Mouse (Mus musculus) macrophage (primary cell): Measurements from ENCODE around the gene Sept8. TPM values are rescaled to one million over a fixed set of nuclear protein-coding genes. Genes with fewer than 3 reads are reported as not detected.
A peak's percentile ranks its signal among the peaks of the same experiment; 100 is the strongest.
"Not testable (repeated sequence)": the region's sequence is repeated elsewhere in the genome, so short reads cannot be mapped to it uniquely, and the experiment has no call there.

Experiments
- H3K27ac ChIP-seq: fragments of 350-480 bp; formaldehyde crosslinking; 2 replicates; pipeline ENCODE4 v1.9.0; 2021
- H3K36me3 ChIP-seq: fragments of 350-480 bp; formaldehyde crosslinking; 2 replicates; pipeline ENCODE4 v1.9.0; 2021; ENCODE audit errors: inconsistent target
- H3K4me3 ChIP-seq: fragments of 350-480 bp; formaldehyde crosslinking; 2 replicates; pipeline ENCODE4 v1.9.0; 2021; ENCODE audit errors: inconsistent target
- H3K79me2 ChIP-seq: fragments of 350-480 bp; formaldehyde crosslinking; 2 replicates; pipeline ENCODE4 v1.9.0; 2021; ENCODE audit errors: inconsistent target
- WGBS: methylation state at CpG from one replicate; pipeline ENCODE4 v1.1.7; 2026; ENCODE audit warnings: inconsistent platforms; ENCODE audit not compliant: missing documents; 5-methylcytosine and 5-hydroxymethylcytosine counted together
- polyA plus RNA-seq: library from polyadenylated mRNA; stranded (reverse); fragments of 250-400 nt; gene quantifications from 3 replicates; pipeline ENCODE4 v1.2.4, GENCODE M21; 2018; ENCODE audit warnings: inconsistent platforms

Gene Sept8
- polyA plus RNA-seq, 1 experiment from 2014 or later: 121 TPM

GRCm38 (mm10) chr11:53528397-53529252 is 9.6 kb downstream of the Sept8 start:
- H3K79me2 ChIP-seq: peaks cover 80% of the 10 kb centered on the region
- 79% methylated on average over 7 of the region's 9 CpGs for WGBS
- H3K27ac ChIP-seq: no peak overlapping the region
- peaks cover 5% of the 10 kb centered on the region for H3K36me3 ChIP-seq
- no peak overlapping the region for H3K4me3 ChIP-seq

DNA sequence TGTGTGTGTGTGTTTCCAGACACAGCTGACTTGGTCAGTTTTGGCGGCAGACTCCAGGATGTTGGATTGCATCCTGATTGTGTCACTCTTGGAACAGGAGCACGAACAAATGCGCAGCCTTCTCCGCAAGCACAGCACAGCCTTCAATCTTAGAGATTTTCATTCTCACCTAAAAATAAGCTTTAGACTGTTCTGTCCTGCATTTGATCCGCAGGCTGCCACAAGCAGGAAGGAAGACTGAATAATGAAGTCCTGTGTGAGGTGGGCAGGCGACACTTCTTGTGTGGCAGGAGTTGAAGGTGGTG is 10.1 kb downstream of the Sept8 start:
- Histone ChIP-seq H3K79me2 (peaks cover 74% of the 10 kb centered on the region), H3K27ac (no peak overlapping the region), H3K4me3 (no peak overlapping the region), H3K36me3 (peaks cover 10% of the 10 kb centered on the region)
- WGBS: 51% methylated on average over 6 of the region's 6 CpGs

- Histone ChIP-seq H3K27ac (no peak overlapping the region), H3K36me3 (peaks cover 18% of the 10 kb centered on the region), H3K4me3 (no peak overlapping the region), H3K79me2 (peaks cover 66% of the 10 kb centered on the region)
- WGBS: 99% methylated on average over 8 of the region's 9 CpGs
Measured at GRCm38 (mm10) chr11:53530001-53530400, 10.9 kb downstream of the Sept8 start.

DNA sequence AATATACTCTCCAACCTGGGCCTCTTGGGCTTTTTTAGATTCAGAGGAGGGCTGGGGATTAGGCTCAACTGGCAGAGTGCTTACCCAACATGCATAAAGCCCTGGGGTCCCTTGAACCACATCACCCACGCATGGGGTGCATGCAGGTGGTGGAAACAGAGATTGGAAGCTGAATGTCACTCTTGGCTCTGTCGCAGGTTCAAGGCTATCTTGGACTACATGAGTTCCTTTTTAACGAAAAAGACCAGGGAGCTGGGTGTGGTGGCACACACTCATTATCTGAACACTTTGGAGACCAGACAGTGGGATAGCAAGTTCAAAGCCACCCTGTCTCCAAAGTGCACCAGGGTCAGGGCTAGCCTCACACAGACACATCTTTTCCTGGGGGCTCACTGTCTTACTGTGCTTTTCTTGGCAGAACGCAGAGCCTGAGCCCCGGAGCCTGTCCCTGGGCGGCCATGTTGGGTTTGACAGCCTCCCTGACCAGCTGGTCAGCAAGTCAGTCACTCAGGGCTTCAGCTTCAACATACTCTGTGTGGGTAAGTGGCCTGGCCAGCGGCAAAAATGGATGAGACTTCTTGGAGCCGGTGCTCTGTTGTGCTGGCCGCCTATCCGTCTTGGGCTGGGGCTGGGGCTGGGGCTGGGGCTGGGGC is 12.6 kb downstream of the Sept8 start:
- Histone ChIP-seq H3K27ac (peak overlapping the region; percentile 93), H3K4me3 (no peak overlapping the region), H3K36me3 (peaks cover 35% of the 10 kb centered on the region), H3K79me2 (peaks cover 49% of the 10 kb centered on the region)
- 86% methylated on average over 10 of the region's 10 CpGs for WGBS

GRCm38 (mm10) chr11:53532231-53532620 is 13.2 kb downstream of the Sept8 start:
- Histone ChIP-seq H3K27ac (peak overlapping the region; percentile 93), H3K4me3 (no peak overlapping the region), H3K36me3 (peaks cover 41% of the 10 kb centered on the region), H3K79me2 (peaks cover 44% of the 10 kb centered on the region)
- WGBS: 0% methylated on average over 1 of the region's 1 CpGs

DNA sequence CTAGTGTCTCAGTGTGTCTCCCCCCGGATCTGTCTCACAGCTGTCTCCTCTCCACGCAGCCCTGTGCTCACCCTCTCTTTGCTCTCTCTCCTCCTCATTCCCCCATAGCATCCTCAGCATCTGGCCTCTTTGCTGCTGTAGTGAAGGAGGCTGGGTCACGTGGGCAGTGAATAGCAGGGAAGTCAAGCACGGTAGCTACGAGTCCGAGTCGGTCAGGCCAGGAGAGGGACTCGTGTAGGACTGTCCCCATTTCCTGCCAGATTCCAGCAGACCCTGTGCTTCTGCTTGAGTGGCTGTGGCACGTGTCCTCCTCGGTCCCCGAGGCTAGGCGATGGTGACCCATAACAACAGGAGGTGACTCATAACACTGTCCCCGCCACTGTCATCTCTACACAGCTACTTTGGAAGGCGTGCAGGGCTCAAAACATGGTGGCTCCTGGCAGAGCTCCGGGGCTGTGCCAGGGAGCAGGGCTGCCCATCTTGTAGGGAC is 20.0 kb downstream of the Sept8 start:
- H3K4me3 ChIP-seq: no peak overlapping the region
- peaks cover 76% of the 10 kb centered on the region for H3K36me3 ChIP-seq
- H3K79me2 ChIP-seq: no peaks in the 10 kb centered on the region
- no peak overlapping the region for H3K27ac ChIP-seq
- WGBS: 83% methylated on average over 15 of the region's 15 CpGs

GRCm38 (mm10) chr11:53540394-53540793 is 21.3 kb downstream of the Sept8 start:
- 95% methylated on average over 3 of the region's 3 CpGs for WGBS
- Histone ChIP-seq H3K36me3 (peaks cover 66% of the 10 kb centered on the region), H3K27ac (no peak overlapping the region), H3K79me2 (no peaks in the 10 kb centered on the region), H3K4me3 (no peak overlapping the region)

DNA sequence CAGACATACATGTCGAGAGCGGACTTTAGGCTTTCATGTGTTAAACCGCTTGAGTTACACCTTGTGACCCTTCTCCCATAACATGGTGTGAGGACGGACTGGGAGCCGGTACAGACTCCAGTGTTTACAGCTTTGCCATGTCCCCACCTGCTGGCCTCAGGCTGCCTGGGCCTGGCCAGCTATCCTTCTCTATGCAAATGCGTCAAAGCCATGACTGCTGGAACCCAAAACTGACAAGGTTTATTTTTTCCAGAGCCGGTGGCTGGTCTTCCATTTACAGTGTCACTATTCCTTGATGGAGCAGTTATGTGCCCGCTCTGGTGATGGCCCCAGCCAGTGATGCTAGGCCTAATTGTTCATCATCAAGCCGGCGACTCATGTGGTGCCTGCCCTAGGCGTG is 22.2 kb downstream of the Sept8 start:
- WGBS: 100% methylated on average over 8 of the region's 11 CpGs
- Histone ChIP-seq H3K79me2 (no peaks in the 10 kb centered on the region), H3K36me3 (peaks cover 57% of the 10 kb centered on the region), H3K4me3 (no peak overlapping the region), H3K27ac (no peak overlapping the region)

DNA sequence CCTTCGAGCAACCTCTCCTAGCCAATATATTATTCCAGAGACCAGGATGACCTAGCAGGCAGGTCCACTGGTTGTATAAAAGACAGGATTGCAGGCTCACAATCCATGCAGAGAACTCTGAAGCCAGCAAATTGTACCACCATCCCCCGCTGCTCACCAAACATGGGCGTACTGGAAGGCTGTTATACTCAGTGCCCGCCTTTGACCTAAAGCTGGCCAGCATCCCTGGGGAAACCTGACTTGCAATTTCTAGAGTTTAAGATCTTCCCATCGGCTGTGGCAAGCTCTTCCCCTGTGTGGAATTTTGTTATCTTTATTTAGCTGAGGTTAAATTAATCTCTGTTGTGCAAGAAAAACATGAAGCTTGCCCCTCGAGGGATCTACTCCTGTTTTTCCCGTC is 24.0 kb downstream of the Sept8 start:
- peaks cover 42% of the 10 kb centered on the region for H3K36me3 ChIP-seq
- H3K79me2 ChIP-seq: no peaks in the 10 kb centered on the region
- WGBS: 89% methylated on average over 7 of the region's 7 CpGs
- no peak overlapping the region for H3K4me3 ChIP-seq
- H3K27ac ChIP-seq: no peak overlapping the region

GRCm38 (mm10) chr11:53546271-53546670 is 27.2 kb downstream of the Sept8 start:
- H3K27ac ChIP-seq: no peak overlapping the region
- H3K79me2 ChIP-seq: no peaks in the 10 kb centered on the region
- H3K4me3 ChIP-seq: no peak overlapping the region
- peaks cover 19% of the 10 kb centered on the region for H3K36me3 ChIP-seq
- 86% methylated on average over 6 of the region's 6 CpGs for WGBS

DNA sequence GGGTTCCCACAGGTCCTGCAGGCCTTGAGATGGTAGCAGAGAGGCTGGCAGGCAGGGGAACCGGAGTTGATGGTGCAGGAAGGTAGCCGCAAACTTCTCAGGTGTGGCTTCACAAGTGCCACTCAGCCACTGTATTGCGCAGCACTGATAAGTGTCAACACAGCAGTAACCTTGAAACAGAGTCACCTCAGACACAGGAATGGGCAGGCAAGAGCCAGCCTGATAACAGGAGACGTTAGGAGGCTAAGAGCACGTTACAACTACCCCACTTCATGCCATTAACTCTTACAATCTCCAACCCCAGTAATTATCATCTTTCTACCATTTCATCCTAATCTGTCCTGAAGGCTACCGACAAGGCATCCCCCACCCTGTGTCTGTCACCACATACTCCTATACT is 28.5 kb downstream of the Sept8 start:
- H3K4me3 ChIP-seq: no peak overlapping the region
- no peak overlapping the region for H3K27ac ChIP-seq
- H3K79me2 ChIP-seq: no peaks in the 10 kb centered on the region
- 92% methylated on average over 6 of the region's 6 CpGs for WGBS
- peaks cover 6% of the 10 kb centered on the region; the same call in 1 of the 2 replicates for H3K36me3 ChIP-seq

DNA sequence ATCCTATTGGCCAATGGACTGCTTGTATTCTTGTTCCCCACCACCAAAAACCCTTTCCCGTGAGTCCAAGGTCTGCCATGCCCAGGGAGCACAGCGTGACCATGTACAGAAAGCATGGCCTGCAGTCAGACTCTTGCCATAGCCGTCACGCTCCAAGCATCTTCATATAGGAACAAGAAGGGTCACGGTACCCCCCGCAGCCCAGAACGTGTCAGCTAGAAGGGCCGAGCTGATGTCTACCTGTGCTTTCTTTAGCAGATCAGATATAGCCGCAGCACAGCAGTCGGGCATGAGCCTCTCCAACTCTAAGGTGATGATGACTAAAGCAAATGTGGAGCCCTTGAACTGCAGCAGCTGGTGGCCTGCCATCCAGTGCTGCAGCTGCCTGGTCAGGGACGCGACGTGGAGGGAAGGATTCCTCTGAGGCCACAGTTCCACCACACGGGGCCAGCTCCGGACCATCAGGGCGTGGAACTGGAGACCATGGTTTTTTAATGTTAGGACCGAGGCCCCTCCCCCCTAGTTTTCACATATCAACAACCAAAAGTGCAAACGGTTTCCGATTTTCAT is 29.1 kb downstream of the Sept8 start:
- 94% methylated on average over 19 of the region's 19 CpGs for WGBS
- Histone ChIP-seq H3K79me2 (no peaks in the 10 kb centered on the region), H3K27ac (no peak overlapping the region), H3K36me3 (peaks cover 5% of the 10 kb centered on the region; the same call in 1 of the 2 replicates), H3K4me3 (no peak overlapping the region)

DNA sequence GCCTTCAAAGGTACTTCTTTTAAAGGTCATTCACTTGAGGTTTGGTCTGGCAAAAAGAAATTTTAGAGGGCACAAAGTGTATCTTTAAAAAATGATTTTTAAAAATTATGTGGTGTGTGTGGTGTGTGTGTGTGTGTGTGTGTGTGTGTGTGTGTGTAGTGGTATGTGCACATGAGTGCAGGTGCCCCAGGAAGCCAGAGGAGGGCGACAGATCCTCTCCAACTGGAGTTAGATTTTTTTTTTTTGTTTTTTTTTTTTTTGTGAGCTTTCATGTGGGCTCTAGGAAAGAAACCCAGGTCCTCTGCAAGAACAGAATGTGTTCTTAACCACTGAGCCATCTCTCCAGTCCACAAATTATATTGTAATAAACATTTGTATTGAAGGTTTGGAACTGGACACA is 31.7 kb downstream of the Sept8 start:
- no peak overlapping the region for H3K27ac ChIP-seq
- H3K36me3 ChIP-seq: no peaks in the 10 kb centered on the region
- whole genome bisulfite sequencing: 100% methylated on average over 1 of the region's 1 CpGs
- H3K79me2 ChIP-seq: no peaks in the 10 kb centered on the region
- H3K4me3 ChIP-seq: no peak overlapping the region

DNA sequence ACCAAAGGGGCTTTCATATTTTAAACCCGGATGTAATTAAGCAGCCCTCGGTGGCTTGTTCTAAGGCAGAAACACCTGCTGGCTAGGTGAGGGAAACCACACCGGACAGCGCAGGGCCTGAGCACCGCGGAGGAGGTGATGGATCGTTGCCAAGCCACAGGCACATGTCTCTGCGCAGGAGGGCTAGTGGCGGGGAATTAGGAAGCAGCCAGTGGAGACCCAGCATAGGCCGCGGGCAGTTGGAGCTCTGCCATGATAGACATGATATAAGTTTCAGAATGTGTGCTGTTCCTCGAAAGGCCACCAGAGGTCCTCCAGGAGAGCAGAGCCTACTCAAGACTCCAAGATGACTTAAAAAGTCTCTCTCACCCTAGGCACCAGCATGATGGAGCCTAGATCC is 32.7 kb downstream of the Sept8 start:
- no peaks in the 10 kb centered on the region for H3K79me2 ChIP-seq
- no peak overlapping the region for H3K27ac ChIP-seq
- WGBS: 16% methylated on average over 12 of the region's 12 CpGs
- H3K4me3 ChIP-seq: no peak overlapping the region
- no peaks in the 10 kb centered on the region for H3K36me3 ChIP-seq

- H3K4me3 ChIP-seq, H3K79me2 ChIP-seq, H3K36me3 ChIP-seq, H3K27ac ChIP-seq: not testable (repeated sequence)
- no CpG with 5 or more reads among the region's 20 CpGs for WGBS
Measured at GRCm38 (mm10) chr11:53556529-53556928, 37.5 kb downstream of the Sept8 start.
